Mouse (Mus musculus): ENCODE measurements around the gene Col25a1. TPM values are rescaled to one million over a fixed set of nuclear protein-coding genes. Genes with fewer than 3 reads are reported as not detected.

Gene Col25a1
- total and polyA plus RNA-seq, 2 experiments from 2014 or later: 4.2 to 15.7 TPM

DNA sequence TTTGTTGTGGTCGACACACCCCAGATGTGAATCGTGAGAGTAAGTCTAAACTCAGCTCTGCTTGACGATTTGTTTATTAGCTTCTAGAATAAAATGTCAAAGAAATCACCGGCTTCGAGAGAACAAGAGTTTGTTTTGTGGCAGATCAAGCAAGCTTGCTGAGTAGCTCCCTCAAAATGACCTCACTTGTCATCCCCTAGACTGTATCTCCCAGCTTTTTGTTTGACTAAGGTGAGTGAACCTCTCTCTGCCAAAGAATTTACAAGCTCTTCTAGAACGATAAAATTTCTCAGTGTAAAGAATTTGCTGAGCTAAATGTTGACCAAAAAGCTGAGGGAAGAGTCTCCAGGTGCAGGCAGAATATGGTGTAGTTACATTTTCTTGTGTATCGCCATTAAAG is 125.3 kb downstream of the Col25a1 start:
- Histone ChIP-seq H3K9ac (replicated peaks; ENCODE audit: low read length) (no peak overlapping the region), H3K27me3 (ENCODE audit: insufficient read depth, low read length) (no peaks in the 10 kb centered on the region), H3K36me3 (ENCODE audit: insufficient read depth, low read length) (no peaks in the 10 kb centered on the region), H3K9me3 (ENCODE audit: low read length) (no peaks in the 10 kb centered on the region), H3K4me1 (ENCODE audit: insufficient read depth, low read length) (no peaks in the 10 kb centered on the region), H3K4me2 (ENCODE audit: low read depth, low read length) (no peak overlapping the region), H3K4me3 (ENCODE audit: low read length) (no peak overlapping the region), H3K27ac (no peak overlapping the region)
- WGBS: 89% methylated on average over 7 of the region's 7 CpGs
- ATAC-seq (no peak), DNase-seq (ENCODE audit: low spot score) (no peak)
- no peak for TF ChIP-seq CTCF (IDR thresholded peaks at IDR 0.05; ENCODE audit: low read depth)

DNA sequence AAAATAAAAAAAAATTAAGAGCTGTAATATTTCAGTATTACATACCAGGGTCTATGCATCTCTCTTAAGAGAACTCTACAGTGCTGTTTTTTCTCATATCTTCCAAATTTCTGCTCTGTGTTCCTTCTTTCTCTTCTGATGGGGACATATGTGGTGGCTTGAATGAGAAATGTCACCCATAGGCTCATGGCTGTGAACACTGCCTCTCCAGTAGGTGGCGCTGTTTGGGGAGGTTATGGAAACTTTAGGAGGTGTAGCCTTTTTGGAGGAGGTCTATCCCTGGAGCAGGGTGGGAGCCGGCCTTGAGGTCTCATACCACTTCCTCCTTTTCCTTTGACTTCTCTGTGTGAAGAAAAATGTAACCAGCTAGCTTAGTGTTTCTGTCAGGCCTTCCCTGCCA is 128.4 kb downstream of the Col25a1 start:
- DNase-seq (ENCODE audit: low spot score) (no peak), ATAC-seq (no peak)
- no peak overlapping the region for H3K4me2 ChIP-seq (ENCODE audit: low read depth, low read length)
- H3K4me3 ChIP-seq (ENCODE audit: low read length): no peak overlapping the region
- H3K4me1 ChIP-seq (ENCODE audit: insufficient read depth, low read length): no peaks in the 10 kb centered on the region
- TF ChIP-seq CTCF (IDR thresholded peaks at IDR 0.05; ENCODE audit: low read depth): peak; percentile 23; the same call in 1 of the 2 replicates
- WGBS: 84% methylated on average over 2 of the region's 2 CpGs
- H3K9me3 ChIP-seq (ENCODE audit: low read length): no peaks in the 10 kb centered on the region
- H3K36me3 ChIP-seq (ENCODE audit: insufficient read depth, low read length): no peaks in the 10 kb centered on the region
- no peaks in the 10 kb centered on the region for H3K27me3 ChIP-seq (ENCODE audit: insufficient read depth, low read length)
- H3K9ac ChIP-seq (replicated peaks; ENCODE audit: low read length): no peak overlapping the region
- H3K27ac ChIP-seq: no peak overlapping the region

DNA sequence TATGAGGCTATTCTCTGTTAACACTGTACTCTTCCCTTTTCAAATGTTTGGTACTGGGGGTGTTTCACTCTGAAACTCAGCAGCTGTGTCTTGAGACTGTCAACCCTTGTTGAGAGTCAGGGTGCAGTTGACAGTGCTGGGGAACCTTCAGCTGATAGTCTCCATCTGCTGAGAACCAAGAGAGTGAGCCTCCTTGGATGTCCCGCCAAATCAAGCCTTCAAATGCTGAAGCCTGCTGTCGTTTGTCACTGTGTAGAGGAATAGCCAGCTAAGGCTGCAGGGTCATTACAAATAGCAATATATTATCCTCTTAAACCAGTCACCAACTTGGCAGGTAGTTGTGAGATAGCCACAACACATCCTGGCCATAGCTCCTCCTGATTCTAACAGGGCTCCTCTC is 129.0 kb downstream of the Col25a1 start:
- WGBS: 94% methylated on average over 2 of the region's 2 CpGs
- Histone ChIP-seq H3K4me1 (ENCODE audit: insufficient read depth, low read length) (no peaks in the 10 kb centered on the region), H3K36me3 (ENCODE audit: insufficient read depth, low read length) (no peaks in the 10 kb centered on the region), H3K9ac (replicated peaks; ENCODE audit: low read length) (no peak overlapping the region), H3K27ac (no peak overlapping the region), H3K27me3 (ENCODE audit: insufficient read depth, low read length) (no peaks in the 10 kb centered on the region), H3K4me2 (ENCODE audit: low read depth, low read length) (no peak overlapping the region), H3K9me3 (ENCODE audit: low read length) (no peaks in the 10 kb centered on the region), H3K4me3 (ENCODE audit: low read length) (no peak overlapping the region)
- ATAC-seq: no peak
- TF ChIP-seq CTCF (IDR thresholded peaks at IDR 0.05; ENCODE audit: low read depth): no peak
- no peak for DNase-seq (ENCODE audit: low spot score)

DNA sequence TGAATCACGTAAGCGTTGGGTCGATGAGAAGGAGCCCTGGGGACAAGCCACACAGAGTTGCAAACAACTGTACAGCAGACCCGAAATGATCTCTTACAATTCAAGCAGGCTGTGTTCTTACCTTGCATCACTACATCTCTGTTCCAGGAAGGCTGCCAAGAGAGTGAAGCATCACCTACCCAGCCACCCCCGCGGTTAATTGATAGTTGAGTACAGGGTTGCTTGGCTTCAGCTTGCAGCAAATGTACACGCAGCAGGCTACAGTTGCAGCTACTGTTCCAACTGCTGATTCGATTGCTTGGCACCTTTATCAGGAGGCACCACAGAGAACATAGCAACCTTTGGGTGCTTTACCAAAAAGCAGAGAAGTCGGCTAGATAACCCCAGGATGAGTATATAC is 133.8 kb downstream of the Col25a1 start:
- Histone ChIP-seq H3K4me1 (ENCODE audit: insufficient read depth, low read length) (no peaks in the 10 kb centered on the region), H3K9me3 (ENCODE audit: low read length) (no peaks in the 10 kb centered on the region), H3K4me3 (ENCODE audit: low read length) (no peak overlapping the region), H3K27ac (no peak overlapping the region), H3K4me2 (ENCODE audit: low read depth, low read length) (no peak overlapping the region), H3K27me3 (ENCODE audit: insufficient read depth, low read length) (no peaks in the 10 kb centered on the region), H3K9ac (replicated peaks; ENCODE audit: low read length) (no peak overlapping the region), H3K36me3 (ENCODE audit: insufficient read depth, low read length) (no peaks in the 10 kb centered on the region)
- DNase-seq (ENCODE audit: low spot score) (peak; percentile 58), ATAC-seq (no peak)
- no peak for TF ChIP-seq CTCF (IDR thresholded peaks at IDR 0.05; ENCODE audit: low read depth)
- 75% methylated on average over 9 of the region's 9 CpGs for WGBS

DNA sequence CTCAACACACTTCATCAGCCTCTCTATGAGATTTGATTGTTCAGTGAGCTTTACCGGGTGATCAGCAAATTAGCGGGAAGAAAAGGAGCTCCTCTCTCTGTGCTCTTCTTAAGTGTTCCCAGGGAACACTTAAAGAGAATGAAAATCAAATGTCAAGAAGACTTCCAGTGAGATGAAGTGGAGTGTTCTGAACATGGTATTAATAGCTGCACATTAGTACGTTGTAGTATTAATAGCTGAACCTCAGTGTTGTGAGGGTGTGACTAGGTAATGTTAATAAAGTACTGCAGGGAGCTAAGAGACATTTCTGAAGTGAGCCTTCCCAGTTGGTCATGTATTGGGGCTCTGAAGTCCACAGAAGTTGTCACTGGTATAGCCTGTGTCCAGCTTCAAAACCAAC is 139.2 kb downstream of the Col25a1 start:
- Histone ChIP-seq H3K4me2 (ENCODE audit: low read depth, low read length) (no peak overlapping the region), H3K4me1 (ENCODE audit: insufficient read depth, low read length) (no peaks in the 10 kb centered on the region), H3K36me3 (ENCODE audit: insufficient read depth, low read length) (no peaks in the 10 kb centered on the region), H3K4me3 (ENCODE audit: low read length) (no peak overlapping the region), H3K27ac (no peak overlapping the region), H3K9ac (replicated peaks; ENCODE audit: low read length) (no peak overlapping the region), H3K9me3 (ENCODE audit: low read length) (no peaks in the 10 kb centered on the region), H3K27me3 (ENCODE audit: insufficient read depth, low read length) (no peaks in the 10 kb centered on the region)
- TF ChIP-seq CTCF (IDR thresholded peaks at IDR 0.05; ENCODE audit: low read depth): no peak
- DNase-seq (ENCODE audit: low spot score) (no peak), ATAC-seq (no peak)
- WGBS: 74% methylated on average over 3 of the region's 3 CpGs

DNA sequence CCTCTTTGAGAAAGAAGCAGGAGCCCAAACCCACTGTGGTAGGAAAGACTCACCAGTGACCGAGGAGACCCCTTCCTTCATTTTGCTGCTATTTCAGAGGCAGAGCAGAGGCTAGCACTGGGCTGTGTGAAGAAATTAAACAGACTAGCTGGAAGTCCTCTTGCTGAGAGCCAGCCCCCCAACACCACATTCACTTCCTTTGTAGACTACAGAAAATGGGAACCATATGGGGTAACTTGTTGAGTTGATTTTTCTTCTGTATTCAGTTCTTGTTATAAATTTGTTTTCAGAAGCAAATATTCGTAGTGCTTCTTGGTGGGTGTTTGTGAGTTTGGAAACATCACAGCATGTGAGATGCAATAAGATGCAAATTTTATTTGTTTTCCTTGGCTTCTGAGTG is 142.6 kb downstream of the Col25a1 start:
- 66% methylated on average over 2 of the region's 2 CpGs for WGBS
- Histone ChIP-seq H3K27ac (no peak overlapping the region), H3K4me2 (ENCODE audit: low read depth, low read length) (no peak overlapping the region), H3K36me3 (ENCODE audit: insufficient read depth, low read length) (no peaks in the 10 kb centered on the region), H3K4me1 (ENCODE audit: insufficient read depth, low read length) (no peaks in the 10 kb centered on the region), H3K9me3 (ENCODE audit: low read length) (no peaks in the 10 kb centered on the region), H3K9ac (replicated peaks; ENCODE audit: low read length) (no peak overlapping the region), H3K4me3 (ENCODE audit: low read length) (no peak overlapping the region), H3K27me3 (ENCODE audit: insufficient read depth, low read length) (no peaks in the 10 kb centered on the region)
- ATAC-seq (no peak), DNase-seq (ENCODE audit: low spot score) (no peak)
- no peak for TF ChIP-seq CTCF (IDR thresholded peaks at IDR 0.05; ENCODE audit: low read depth)

- ATAC-seq (no peak), DNase-seq (ENCODE audit: low spot score) (no peak)
- Histone ChIP-seq H3K27me3 (ENCODE audit: insufficient read depth, low read length) (no peaks in the 10 kb centered on the region), H3K36me3 (ENCODE audit: insufficient read depth, low read length) (no peaks in the 10 kb centered on the region), H3K4me2 (ENCODE audit: low read depth, low read length) (no peak overlapping the region), H3K4me1 (ENCODE audit: insufficient read depth, low read length) (peaks cover 12% of the 10 kb centered on the region; the same call in 1 of the 2 replicates), H3K9ac (replicated peaks; ENCODE audit: low read length) (no peak overlapping the region), H3K27ac (no peak overlapping the region), H3K4me3 (ENCODE audit: low read length) (no peak overlapping the region), H3K9me3 (ENCODE audit: low read length) (no peaks in the 10 kb centered on the region)
- WGBS: 50% methylated on average over 10 of the region's 10 CpGs
- TF ChIP-seq CTCF (IDR thresholded peaks at IDR 0.05; ENCODE audit: low read depth): no peak
Measured at GRCm38 (mm10) chr3:130278298-130279050, 147.2 kb downstream of the Col25a1 start.
